Mouse (Mus musculus) hindbrain, embryonic 16.5 days (tissue): ENCODE measurements around the gene 1700102P08Rik. TPM values are rescaled to one million over a fixed set of nuclear protein-coding genes. Genes with fewer than 3 reads are reported as not detected.

Source experiments
- ATAC-seq: fragments of 200-750 bp; cut with Nextera tagmentation; 2 replicates; pipeline ENCODE4 v1.8.0; 2017; ENCODE audit warnings: moderate TSS enrichment, moderate library complexity
- H3K27ac ChIP-seq: fragments of 300-500 bp; sonication (generic); 2 replicates; pipeline ENCODE4 v1.5.1; 2014; ENCODE audit warnings: low read depth, mild to moderate bottlenecking, control low read depth, low read length, moderate library complexity
- H3K27me3 ChIP-seq: fragments of 300-500 bp; sonication (generic); replicated peaks from 2 replicates; pipeline ENCODE4 v1.6.1; 2014; ENCODE audit warnings: low read length; ENCODE audit not compliant: control insufficient read depth, insufficient read depth
- H3K36me3 ChIP-seq: fragments of 300-500 bp; sonication (generic); 2 replicates; pipeline ENCODE4 v1.6.1; 2014; ENCODE audit warnings: mild to moderate bottlenecking, low read length, moderate library complexity, mixed read lengths; ENCODE audit not compliant: control insufficient read depth, insufficient read depth
- H3K4me1 ChIP-seq: fragments of 300-500 bp; sonication (generic); 2 replicates; pipeline ENCODE4 v1.6.1; 2014; ENCODE audit warnings: low read depth, low read length; ENCODE audit not compliant: control insufficient read depth, insufficient read depth
- H3K4me2 ChIP-seq: fragments of 300-500 bp; sonication (generic); 2 replicates; pipeline ENCODE4 v1.6.1; 2014; ENCODE audit warnings: mild to moderate bottlenecking, low read length, control low read depth, moderate library complexity
- H3K4me3 ChIP-seq: fragments of 300-500 bp; sonication (generic); 2 replicates; pipeline ENCODE4 v1.5.1; 2014; ENCODE audit warnings: mild to moderate bottlenecking, low read length, control low read depth, moderate library complexity
- H3K9ac ChIP-seq: fragments of 300-500 bp; sonication (generic); 2 replicates; pipeline ENCODE4 v1.6.1; 2014; ENCODE audit warnings: low read depth, mild to moderate bottlenecking, control low read depth, low read length, moderate library complexity
- H3K9me3 ChIP-seq: fragments of 300-500 bp; sonication (generic); 2 replicates; pipeline ENCODE4 v1.6.1; 2014; ENCODE audit warnings: mild to moderate bottlenecking, low read length, moderate library complexity; ENCODE audit not compliant: control insufficient read depth
- WGBS: fragments of 180-500 bp; shearing (Covaris S2); extraction: QIAGEN DNeasy Blood & Tissue Kit; methylation state at CpG from one replicate; pipeline ENCODE4 v1.1.7; 2014; 5-methylcytosine and 5-hydroxymethylcytosine counted together
- polyA plus RNA-seq: library from polyadenylated mRNA; unstranded; fragments of >200 nt; fragmentation: Nextera tagmentation; extraction: Ambion mirVana; gene quantifications from 2 replicates; pipeline ENCODE4 v1.2.1, GENCODE M21; 2015

1700102P08Rik gene
- polyA plus RNA-seq, 1 experiment from 2014 or later, result 1.5 TPM

GRCm38 (mm10) chr9:108452291-108452906, 59.8 kb downstream of the 1700102P08Rik start:
- Histone ChIP-seq H3K9me3 (no peaks in the 10 kb centered on the region), H3K4me2 (peak overlapping the region; percentile 76), H3K36me3 (0 out of 2 replicates have a peak, but pooled peaks cover 5% of the 10 kb centered on the region), H3K27ac (peak overlapping the region; percentile 88), H3K9ac (peak overlapping the region; percentile 80), H3K4me3 (peak overlapping the region; percentile 66), H3K4me1 (peaks cover 32% of the 10 kb centered on the region), H3K27me3 (no peaks in the 10 kb centered on the region)
- peak; percentile 91 for ATAC-seq
- under 1% methylated on average over 40 of the region's 40 CpGs for WGBS

- peaks cover 32% of the 10 kb centered on the region for H3K4me1 ChIP-seq
- peak; percentile 38 for ATAC-seq
- WGBS, result 36% methylated on average over 6 of the region's 6 CpGs
These were observed 60.3 kb downstream of the 1700102P08Rik start for GRCm38 (mm10) chr9:108452911-108453310.

GRCm38 (mm10) chr9:108453458-108453857, 60.9 kb downstream of the 1700102P08Rik start:
- peaks cover 32% of the 10 kb centered on the region for H3K4me1 ChIP-seq
- H3K4me2 ChIP-seq, result peak overlapping the region; percentile 76
- H3K4me3 ChIP-seq, result peak overlapping the region; percentile 66
- H3K36me3 ChIP-seq, result 0 out of 2 replicates have a peak, but pooled peaks cover 2% of the 10 kb centered on the region
- peak overlapping the region; percentile 80 for H3K9ac ChIP-seq
- ATAC-seq, result no peak
- H3K27ac ChIP-seq, result peak overlapping the region; percentile 88
- 77% methylated on average over 4 of the region's 4 CpGs for WGBS
- H3K27me3 ChIP-seq, result no peaks in the 10 kb centered on the region
- H3K9me3 ChIP-seq, result no peaks in the 10 kb centered on the region

More at GRCm38 (mm10) chr9:108452911-108453310, 60.3 kb downstream of the 1700102P08Rik start:
- Histone ChIP-seq H3K36me3 (0 out of 2 replicates have a peak, but pooled peaks cover 3% of the 10 kb centered on the region), H3K4me3 (peak overlapping the region; percentile 66), H3K27ac (peak overlapping the region; percentile 88), H3K9ac (peak overlapping the region; percentile 80), H3K27me3 (no peaks in the 10 kb centered on the region), H3K4me2 (peak overlapping the region; percentile 76), H3K9me3 (no peaks in the 10 kb centered on the region)

GRCm38 (mm10) chr9:108454429-108454828, 61.8 kb downstream of the 1700102P08Rik start:
- 91% methylated on average over 6 of the region's 6 CpGs for WGBS

GRCm38 (mm10) chr9:108455747-108456571, 63.4 kb downstream of the 1700102P08Rik start:
- no peaks in the 10 kb centered on the region for H3K36me3 ChIP-seq
- H3K27me3 ChIP-seq, result no peaks in the 10 kb centered on the region
- H3K9ac ChIP-seq, result no peak overlapping the region; the same call in 1 of the 2 replicates
- WGBS, result 78% methylated on average over 12 of the region's 12 CpGs
- H3K4me3 ChIP-seq, result no peak overlapping the region
- no peak overlapping the region for H3K4me2 ChIP-seq
- H3K9me3 ChIP-seq, result no peaks in the 10 kb centered on the region
- peaks cover 16% of the 10 kb centered on the region for H3K4me1 ChIP-seq
- no peak for ATAC-seq
- no peak overlapping the region for H3K27ac ChIP-seq

More at GRCm38 (mm10) chr9:108454429-108454828, 61.8 kb downstream of the 1700102P08Rik start:
- Histone ChIP-seq H3K4me1 (peaks cover 32% of the 10 kb centered on the region), H3K9ac (no peak overlapping the region), H3K4me3 (no peak overlapping the region), H3K36me3 (no peaks in the 10 kb centered on the region), H3K27ac (no peak overlapping the region), H3K4me2 (no peak overlapping the region), H3K9me3 (no peaks in the 10 kb centered on the region), H3K27me3 (no peaks in the 10 kb centered on the region)
- no peak for ATAC-seq

GRCm38 (mm10) chr9:108456953-108457352, 64.3 kb downstream of the 1700102P08Rik start:
- H3K27ac ChIP-seq, result no peak overlapping the region
- H3K9ac ChIP-seq, result no peak overlapping the region
- no peak overlapping the region for H3K4me3 ChIP-seq
- no peak for ATAC-seq
- H3K4me2 ChIP-seq, result no peak overlapping the region
- H3K4me1 ChIP-seq, result peaks cover 23% of the 10 kb centered on the region
- WGBS, result 87% methylated on average over 10 of the region's 10 CpGs
- no peaks in the 10 kb centered on the region for H3K36me3 ChIP-seq
- H3K9me3 ChIP-seq, result no peaks in the 10 kb centered on the region
- no peaks in the 10 kb centered on the region for H3K27me3 ChIP-seq

- H3K4me3 ChIP-seq, result peak overlapping the region; percentile 87
- H3K9me3 ChIP-seq, result no peaks in the 10 kb centered on the region
- ATAC-seq, result 0 out of 2 replicates have a peak, but pooled peaks have one; percentile 6
- H3K4me1 ChIP-seq, result peaks cover 13% of the 10 kb centered on the region
- peak overlapping the region; percentile 92; the same call in 1 of the 2 replicates for H3K9ac ChIP-seq
- peaks cover 17% of the 10 kb centered on the region for H3K36me3 ChIP-seq
- no peaks in the 10 kb centered on the region for H3K27me3 ChIP-seq
- 90% methylated on average over 1 of the region's 1 CpGs for WGBS
- H3K4me2 ChIP-seq, result peak overlapping the region; percentile 97
- H3K27ac ChIP-seq, result peak overlapping the region; percentile 88
These were observed 67.3 kb downstream of the 1700102P08Rik start for GRCm38 (mm10) chr9:108459939-108460318.
